Mouse (Mus musculus): ENCODE data around the gene Sh3bp4.

DNA sequence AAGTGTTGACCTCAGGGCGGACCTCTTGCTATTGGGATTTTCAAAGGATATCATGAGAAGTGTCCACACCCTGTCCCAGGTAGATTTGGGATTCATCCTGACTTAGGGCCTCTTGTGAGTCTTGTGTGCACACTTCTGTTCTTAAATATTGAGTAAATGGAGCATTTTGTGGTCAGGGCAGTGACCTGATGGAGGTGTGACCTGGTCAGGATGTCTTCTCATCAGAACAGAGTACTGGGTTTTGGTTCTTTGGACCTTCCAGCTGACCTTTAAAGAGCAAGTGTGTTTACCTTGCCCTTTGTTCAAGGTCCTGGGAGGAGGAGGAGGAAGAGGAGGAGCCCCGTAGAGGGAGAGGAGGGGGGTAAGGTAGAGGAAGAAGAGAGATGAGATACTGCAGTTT, 9.0 kb downstream of the Sh3bp4 start:
- no peak for TF ChIP-seq CTCF (IDR thresholded peaks at IDR 0.05; ENCODE audit: low read depth, low read length)
- TF ChIP-seq POLR2A (IDR thresholded peaks at IDR 0.05; ENCODE audit: borderline replicate concordance, low read depth, low read length): no peak

Data from bone marrow macrophage, adult 2 months (primary cell).